Mouse (Mus musculus): ENCODE measurements at regions not wholly inside any gene's neighbourhood (a gene's known extent, or its start where the extent isn't known, plus 50 kb on each side); places are given as distances from the start of the nearest gene placed in this dataset.
A peak's percentile ranks its signal among the peaks of the same experiment; 100 is the strongest.

GRCm38 (mm10) chr11:89153466-89154406 is 80.1 kb downstream of the Gm525 start:
- no peak for ATAC-seq (replicated peaks; ENCODE audit: poor library complexity, severe bottlenecking)

DNA sequence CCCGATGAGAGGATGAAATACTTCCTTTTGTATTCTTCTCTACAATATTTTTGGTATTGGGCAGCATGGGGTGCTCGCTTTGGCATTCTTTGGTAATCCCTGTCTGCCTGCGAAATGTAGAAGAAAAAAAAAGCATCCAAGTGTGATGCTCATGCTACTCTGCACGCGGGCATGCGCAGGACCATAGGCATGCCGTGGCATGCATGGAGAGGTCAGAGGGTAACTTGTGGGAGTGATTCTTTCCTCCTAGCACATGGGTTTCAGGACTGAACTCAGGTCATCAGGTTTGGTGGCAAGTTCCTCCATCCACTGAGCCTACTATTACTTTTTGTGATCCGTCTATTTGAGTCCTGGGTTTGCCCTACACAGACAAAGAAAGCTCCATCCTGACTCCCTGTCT is 74.3 kb downstream of the Gm525 start:
- ATAC-seq (replicated peaks; ENCODE audit: poor library complexity, severe bottlenecking): no peak

DNA sequence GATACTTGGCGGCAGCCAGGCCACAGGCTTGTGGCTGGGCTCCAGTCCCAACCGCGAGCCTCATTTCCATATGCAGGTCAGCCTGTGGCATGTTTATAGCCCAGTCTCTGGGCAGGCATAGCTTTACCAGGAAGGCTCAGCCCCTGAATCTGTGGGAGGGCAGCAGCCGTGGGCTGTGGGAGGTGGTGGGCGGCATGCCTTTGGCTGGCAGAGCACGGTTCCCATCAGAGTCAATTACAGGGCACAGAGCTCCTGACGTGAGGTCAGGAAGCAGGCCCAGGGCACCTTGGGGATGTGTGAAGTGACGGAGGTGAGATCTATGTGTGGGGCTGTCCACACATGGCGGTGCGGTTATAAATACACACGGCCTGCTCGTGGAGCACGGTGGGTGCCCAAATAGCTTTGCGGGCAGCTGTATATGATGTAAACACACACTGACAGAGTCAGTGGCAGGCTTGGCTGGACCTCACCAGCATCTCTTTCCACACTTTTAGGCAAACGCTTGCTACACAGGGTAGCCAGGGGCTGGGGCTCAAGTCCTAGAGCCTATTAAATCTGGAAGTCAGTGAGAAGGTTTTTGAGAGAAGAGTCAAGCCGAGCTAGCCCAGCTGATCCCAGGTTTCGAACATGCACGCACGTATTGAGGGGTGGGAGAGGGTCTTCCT is 71.8 kb downstream of the Gm525 start:
- peak; percentile 39; the same call in 1 of the 2 replicates for ATAC-seq (replicated peaks; ENCODE audit: poor library complexity, severe bottlenecking)

DNA sequence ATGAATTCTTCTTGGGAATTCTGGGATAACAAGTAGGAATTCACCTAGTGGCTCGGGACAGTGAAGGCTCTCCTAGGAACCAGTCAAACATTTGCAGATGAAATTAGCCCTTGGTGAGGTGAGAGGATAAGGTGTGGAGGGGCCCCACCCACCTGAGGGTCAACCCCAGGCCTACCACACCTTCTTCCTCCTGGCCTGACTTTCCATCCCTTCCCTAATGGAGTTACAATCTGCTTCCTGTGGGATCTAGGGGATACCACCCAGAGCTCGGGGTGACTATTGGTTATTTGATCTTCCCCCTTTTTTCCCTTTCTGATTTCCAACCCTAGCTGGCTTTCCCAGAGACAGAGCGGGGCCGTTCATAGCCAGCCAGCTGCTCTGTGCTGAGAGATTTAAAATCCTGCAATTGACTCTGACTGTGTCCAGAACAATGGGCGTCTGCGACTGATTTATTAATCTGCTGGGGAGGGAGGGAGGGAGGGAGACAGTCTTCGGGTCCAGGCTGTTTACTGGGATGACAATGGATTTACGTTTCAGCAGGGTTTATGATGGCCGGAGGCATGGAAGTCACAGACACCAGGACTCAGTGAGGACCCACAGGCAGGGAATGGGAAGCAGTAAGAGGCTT is 69.0 kb downstream of the Gm525 start:
- no peak for ATAC-seq (replicated peaks; ENCODE audit: poor library complexity, severe bottlenecking)
